Mouse (Mus musculus): ENCODE measurements around the gene Car10. TPM values are rescaled to one million over a fixed set of nuclear protein-coding genes. Genes with fewer than 3 reads are reported as not detected.

Car10 gene
- polyA plus RNA-seq, 2 experiments: 0.70 TPM

DNA sequence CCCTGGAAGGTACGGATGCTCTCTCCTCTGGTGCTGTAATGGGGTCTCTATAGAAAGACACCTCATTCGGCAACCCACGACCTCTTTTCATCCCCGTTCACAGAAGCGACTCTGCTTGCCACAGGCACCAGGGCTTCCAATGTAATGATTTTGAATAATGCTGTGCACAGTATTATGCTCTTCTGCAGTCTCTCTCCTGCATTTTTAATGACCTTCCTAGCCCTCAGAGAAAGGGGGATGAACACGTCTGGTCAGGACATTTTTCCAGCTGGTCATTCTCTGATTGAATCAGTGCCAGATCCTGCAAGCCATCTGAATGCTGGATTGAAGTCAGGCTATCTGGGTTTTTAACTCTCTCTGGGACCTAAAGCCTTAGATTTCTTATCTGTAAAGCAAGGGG lies 174.2 kb downstream of the Car10 start:
- 80% methylated on average over 6 of the region's 6 CpGs for WGBS

DNA sequence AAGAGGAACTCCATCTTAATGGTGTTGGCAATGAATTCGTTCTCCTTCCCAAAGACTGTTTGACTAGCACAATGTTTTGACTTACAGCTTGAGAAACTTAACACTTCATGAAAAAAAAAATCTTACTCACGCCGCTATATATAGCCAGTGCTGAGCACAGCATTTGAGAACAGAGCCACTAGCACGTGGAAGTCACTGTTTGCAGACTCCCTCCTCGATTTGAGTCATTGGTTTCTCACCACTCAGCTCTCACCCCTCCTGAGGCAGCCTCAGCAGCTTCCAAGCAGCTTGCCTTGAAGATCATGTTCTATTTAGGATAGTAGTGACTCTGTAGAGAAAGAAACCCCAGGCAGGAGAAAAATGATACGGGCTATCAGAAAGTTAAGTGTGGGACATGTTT lies 176.1 kb downstream of the Car10 start:
- Histone ChIP-seq H3K4me3 (replicated peaks; ENCODE audit: low read length) (no peak overlapping the region), H3K27me3 (ENCODE audit: control insufficient read depth, insufficient read depth, low read length) (no peaks in the 10 kb centered on the region), H3K27ac (replicated peaks; ENCODE audit: low read depth, low read length) (no peak overlapping the region), H3K9me3 (ENCODE audit: control insufficient read depth, low read length) (no peaks in the 10 kb centered on the region), H3K4me1 (ENCODE audit: control insufficient read depth, insufficient read depth, low read length) (no peaks in the 10 kb centered on the region), H3K4me2 (replicated peaks; ENCODE audit: low read depth, low read length, severe bottlenecking) (no peak overlapping the region), H3K36me3 (ENCODE audit: control insufficient read depth, insufficient read depth, low read length) (no peaks in the 10 kb centered on the region), H3K9ac (ENCODE audit: low read depth, low read length, severe bottlenecking) (no peak overlapping the region)
- DNase-seq (ENCODE audit: low spot score): peak; percentile 17
- WGBS: 40% methylated on average over 6 of the region's 6 CpGs
- no peak for TF ChIP-seq POLR2A (IDR thresholded peaks at IDR 0.05; ENCODE audit: borderline replicate concordance, extremely low read depth, insufficient read depth, insufficient read length)
- no peak for ATAC-seq (ENCODE audit: low FRiP score, low read depth)

More for the DNA sequence above, 174.2 kb downstream of the Car10 start:
- DNase-seq (ENCODE audit: low spot score) (no peak), ATAC-seq (ENCODE audit: low FRiP score, low read depth) (no peak)
- no peak overlapping the region for H3K9ac ChIP-seq (ENCODE audit: low read depth, low read length, severe bottlenecking)
- H3K4me2 ChIP-seq (replicated peaks; ENCODE audit: low read depth, low read length, severe bottlenecking): no peak overlapping the region
- no peak overlapping the region for H3K4me3 ChIP-seq (replicated peaks; ENCODE audit: low read length)
- no peaks in the 10 kb centered on the region for H3K27me3 ChIP-seq (ENCODE audit: control insufficient read depth, insufficient read depth, low read length)
- H3K36me3 ChIP-seq (ENCODE audit: control insufficient read depth, insufficient read depth, low read length): no peaks in the 10 kb centered on the region
- H3K4me1 ChIP-seq (ENCODE audit: control insufficient read depth, insufficient read depth, low read length): no peaks in the 10 kb centered on the region
- no peak overlapping the region for H3K27ac ChIP-seq (replicated peaks; ENCODE audit: low read depth, low read length)
- H3K9me3 ChIP-seq (ENCODE audit: control insufficient read depth, low read length): no peaks in the 10 kb centered on the region
- TF ChIP-seq POLR2A (IDR thresholded peaks at IDR 0.05; ENCODE audit: borderline replicate concordance, extremely low read depth, insufficient read depth, insufficient read length): no peak

DNA sequence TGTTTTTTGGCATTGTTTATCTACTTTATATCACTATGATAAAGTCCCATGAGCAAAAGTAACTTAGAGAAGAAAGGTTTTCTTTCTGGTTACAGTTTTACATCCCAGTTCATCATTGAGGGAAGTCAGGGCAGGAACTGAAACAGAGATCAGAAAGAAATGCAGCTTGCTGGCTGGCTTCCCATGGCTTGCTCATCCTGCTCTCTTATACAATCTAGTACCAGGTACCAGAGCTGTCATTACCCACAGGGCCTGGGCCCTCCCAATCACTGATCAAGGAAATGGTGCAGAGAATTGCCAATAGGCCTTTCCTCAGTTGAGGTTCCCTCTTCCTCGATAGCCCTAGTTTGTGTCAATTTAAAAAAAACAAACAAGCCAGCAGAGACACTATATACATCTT lies 195.8 kb downstream of the Car10 start:
- Histone ChIP-seq H3K4me2 (replicated peaks; ENCODE audit: low read depth, low read length, severe bottlenecking) (no peak overlapping the region), H3K4me3 (replicated peaks; ENCODE audit: low read length) (no peak overlapping the region), H3K27me3 (ENCODE audit: control insufficient read depth, insufficient read depth, low read length) (no peaks in the 10 kb centered on the region), H3K27ac (replicated peaks; ENCODE audit: low read depth, low read length) (no peak overlapping the region), H3K4me1 (ENCODE audit: control insufficient read depth, insufficient read depth, low read length) (no peaks in the 10 kb centered on the region), H3K9ac (ENCODE audit: low read depth, low read length, severe bottlenecking) (no peak overlapping the region), H3K36me3 (ENCODE audit: control insufficient read depth, insufficient read depth, low read length) (no peaks in the 10 kb centered on the region), H3K9me3 (ENCODE audit: control insufficient read depth, low read length) (no peaks in the 10 kb centered on the region)
- no peak for ATAC-seq (ENCODE audit: low FRiP score, low read depth)
- WGBS: 70% methylated on average over 1 of the region's 1 CpGs
- TF ChIP-seq POLR2A (IDR thresholded peaks at IDR 0.05; ENCODE audit: borderline replicate concordance, extremely low read depth, insufficient read depth, insufficient read length): no peak
- no peak for DNase-seq (ENCODE audit: low spot score)

DNA sequence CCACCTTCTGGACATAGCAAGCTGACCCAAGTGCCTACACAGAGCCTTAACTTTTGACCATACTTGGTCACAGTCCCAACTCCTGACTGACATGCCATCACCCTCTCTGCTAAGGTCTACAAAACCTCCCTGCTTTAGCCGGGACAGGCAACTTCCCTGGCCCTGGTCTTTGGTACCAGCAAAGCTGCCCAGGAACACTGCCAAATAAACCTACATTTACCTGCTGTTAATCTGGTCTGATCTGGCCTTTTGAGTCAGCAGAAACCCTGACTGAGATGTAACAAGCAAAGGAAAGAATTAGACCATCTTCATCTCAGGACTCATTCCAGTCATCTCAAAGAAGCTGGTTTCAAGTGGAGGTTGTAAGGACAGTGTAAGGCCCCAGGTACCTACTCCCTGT lies 212.2 kb downstream of the Car10 start:
- Histone ChIP-seq H3K36me3 (ENCODE audit: control insufficient read depth, insufficient read depth, low read length) (no peaks in the 10 kb centered on the region), H3K4me3 (replicated peaks; ENCODE audit: low read length) (no peak overlapping the region), H3K27ac (replicated peaks; ENCODE audit: low read depth, low read length) (no peak overlapping the region), H3K27me3 (ENCODE audit: control insufficient read depth, insufficient read depth, low read length) (no peaks in the 10 kb centered on the region), H3K4me2 (replicated peaks; ENCODE audit: low read depth, low read length, severe bottlenecking) (no peak overlapping the region), H3K9ac (ENCODE audit: low read depth, low read length, severe bottlenecking) (no peak overlapping the region), H3K4me1 (ENCODE audit: control insufficient read depth, insufficient read depth, low read length) (no peaks in the 10 kb centered on the region), H3K9me3 (ENCODE audit: control insufficient read depth, low read length) (no peaks in the 10 kb centered on the region)
- TF ChIP-seq POLR2A (IDR thresholded peaks at IDR 0.05; ENCODE audit: borderline replicate concordance, extremely low read depth, insufficient read depth, insufficient read length): no peak
- no peak for DNase-seq (ENCODE audit: low spot score)
- WGBS: 91% methylated on average over 1 of the region's 1 CpGs
- ATAC-seq (ENCODE audit: low FRiP score, low read depth): no peak

DNA sequence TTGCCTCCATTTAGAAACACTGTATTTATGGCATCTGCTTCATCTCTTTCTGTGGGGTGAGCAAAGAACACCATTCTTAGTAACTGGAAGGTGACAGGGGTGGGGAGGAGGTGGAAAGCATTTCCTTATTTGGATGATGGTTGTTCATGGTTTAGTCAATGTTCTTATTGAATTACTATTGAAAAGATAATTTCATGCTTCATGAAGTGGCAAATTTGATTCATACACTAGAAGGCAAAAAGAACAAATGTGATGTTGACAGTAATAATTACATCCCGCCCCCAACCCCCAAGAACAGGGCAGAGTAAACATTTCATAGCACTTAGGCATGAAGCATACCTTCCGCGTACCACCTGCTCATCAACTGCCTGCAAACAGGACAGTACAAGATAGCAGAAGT lies 239.9 kb downstream of the Car10 start:
- H3K27ac ChIP-seq (replicated peaks; ENCODE audit: low read depth, low read length): no peak overlapping the region
- H3K9me3 ChIP-seq (ENCODE audit: control insufficient read depth, low read length): no peaks in the 10 kb centered on the region
- H3K4me1 ChIP-seq (ENCODE audit: control insufficient read depth, insufficient read depth, low read length): no peaks in the 10 kb centered on the region
- no peaks in the 10 kb centered on the region for H3K27me3 ChIP-seq (ENCODE audit: control insufficient read depth, insufficient read depth, low read length)
- H3K4me2 ChIP-seq (replicated peaks; ENCODE audit: low read depth, low read length, severe bottlenecking): no peak overlapping the region
- no peak for ATAC-seq (ENCODE audit: low FRiP score, low read depth)
- no peak for TF ChIP-seq POLR2A (IDR thresholded peaks at IDR 0.05; ENCODE audit: borderline replicate concordance, extremely low read depth, insufficient read depth, insufficient read length)
- WGBS: 85% methylated on average over 3 of the region's 3 CpGs
- no peak overlapping the region for H3K9ac ChIP-seq (ENCODE audit: low read depth, low read length, severe bottlenecking)
- DNase-seq (ENCODE audit: low spot score): no peak
- H3K36me3 ChIP-seq (ENCODE audit: control insufficient read depth, insufficient read depth, low read length): no peaks in the 10 kb centered on the region
- no peak overlapping the region for H3K4me3 ChIP-seq (replicated peaks; ENCODE audit: low read length)

DNA sequence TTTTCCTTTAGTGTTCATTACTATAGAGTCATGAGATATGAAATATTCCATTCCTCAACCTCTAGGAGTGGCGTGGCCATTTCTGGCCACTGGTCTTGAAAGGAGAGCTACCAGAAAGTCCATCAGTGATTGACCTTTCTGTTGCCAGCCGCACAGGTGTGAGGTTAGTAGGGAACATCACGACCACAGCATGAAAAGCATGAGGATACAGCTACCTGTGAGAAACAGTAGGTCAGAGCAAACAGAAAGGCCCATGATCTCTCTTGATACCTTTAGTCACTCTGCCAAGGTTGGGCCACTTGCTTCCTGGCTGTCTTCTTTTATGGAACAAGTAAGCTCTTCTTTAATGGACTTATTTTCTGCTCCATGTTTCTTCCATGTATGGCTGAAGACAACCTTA lies 246.1 kb downstream of the Car10 start:
- WGBS: 90% methylated on average over 3 of the region's 3 CpGs
- no peak for TF ChIP-seq POLR2A (IDR thresholded peaks at IDR 0.05; ENCODE audit: borderline replicate concordance, extremely low read depth, insufficient read depth, insufficient read length)
- no peak overlapping the region for H3K27ac ChIP-seq (replicated peaks; ENCODE audit: low read depth, low read length)
- H3K9me3 ChIP-seq (ENCODE audit: control insufficient read depth, low read length): no peaks in the 10 kb centered on the region
- no peak for DNase-seq (ENCODE audit: low spot score)
- no peaks in the 10 kb centered on the region for H3K36me3 ChIP-seq (ENCODE audit: control insufficient read depth, insufficient read depth, low read length)
- ATAC-seq (ENCODE audit: low FRiP score, low read depth): no peak
- H3K9ac ChIP-seq (ENCODE audit: low read depth, low read length, severe bottlenecking): no peak overlapping the region
- H3K4me3 ChIP-seq (replicated peaks; ENCODE audit: low read length): no peak overlapping the region
- H3K27me3 ChIP-seq (ENCODE audit: control insufficient read depth, insufficient read depth, low read length): no peaks in the 10 kb centered on the region
- H3K4me2 ChIP-seq (replicated peaks; ENCODE audit: low read depth, low read length, severe bottlenecking): no peak overlapping the region
- H3K4me1 ChIP-seq (ENCODE audit: control insufficient read depth, insufficient read depth, low read length): no peaks in the 10 kb centered on the region
